Mouse (Mus musculus): Measurements from ENCODE around the gene Atcay. TPM values are rescaled to one million over a fixed set of nuclear protein-coding genes. Genes with fewer than 3 reads are reported as not detected.

The Atcay gene
- polyA plus RNA-seq, 1 experiment from 2014 or later, result 0.28 TPM

DNA sequence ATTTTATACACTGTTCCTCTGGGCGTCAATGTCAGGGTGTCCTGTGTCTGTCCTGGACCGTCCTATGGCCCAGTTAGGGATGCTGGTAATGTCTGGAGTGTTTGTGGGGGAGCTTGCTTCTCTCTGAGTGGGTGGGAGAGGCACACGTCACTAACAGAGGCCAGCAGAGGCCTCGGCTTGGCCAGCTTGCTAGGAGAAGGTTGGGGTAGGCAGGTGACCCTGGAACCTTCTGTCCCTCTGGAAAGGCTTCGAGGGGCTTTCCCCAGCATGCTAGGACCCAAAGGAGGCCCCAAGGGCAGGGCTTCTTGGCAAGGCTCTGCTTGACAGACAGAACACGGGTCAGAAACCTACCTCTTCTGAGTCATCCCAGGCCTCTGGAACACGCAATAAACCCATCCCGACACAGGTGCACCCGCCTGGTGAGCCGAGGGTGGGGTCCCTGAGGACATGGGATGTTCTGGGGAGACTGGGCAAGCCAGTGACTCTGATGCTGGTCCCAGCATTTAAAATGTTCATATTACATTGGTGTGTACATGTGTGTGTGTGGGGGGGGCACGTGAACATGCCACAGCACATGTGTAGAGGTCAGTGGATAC lies 34.1 kb downstream of the Atcay start:
- no peaks in the 10 kb centered on the region for H3K9me3 ChIP-seq
- H3K36me3 ChIP-seq, result no peaks in the 10 kb centered on the region; the same call in 1 of the 2 replicates
- H3K4me1 ChIP-seq, result peaks cover 24% of the 10 kb centered on the region
- H3K4me2 ChIP-seq, result no peak overlapping the region
- H3K4me3 ChIP-seq, result no peak overlapping the region
- peaks cover 59% of the 10 kb centered on the region for H3K27me3 ChIP-seq
- 61% methylated on average over 11 of the region's 11 CpGs for WGBS
- H3K27ac ChIP-seq, result no peak overlapping the region
- no peak for ATAC-seq (ENCODE audit: insufficient number of reproducible peaks, low FRiP score, low TSS enrichment, low read depth)
- no peak overlapping the region for H3K9ac ChIP-seq

DNA sequence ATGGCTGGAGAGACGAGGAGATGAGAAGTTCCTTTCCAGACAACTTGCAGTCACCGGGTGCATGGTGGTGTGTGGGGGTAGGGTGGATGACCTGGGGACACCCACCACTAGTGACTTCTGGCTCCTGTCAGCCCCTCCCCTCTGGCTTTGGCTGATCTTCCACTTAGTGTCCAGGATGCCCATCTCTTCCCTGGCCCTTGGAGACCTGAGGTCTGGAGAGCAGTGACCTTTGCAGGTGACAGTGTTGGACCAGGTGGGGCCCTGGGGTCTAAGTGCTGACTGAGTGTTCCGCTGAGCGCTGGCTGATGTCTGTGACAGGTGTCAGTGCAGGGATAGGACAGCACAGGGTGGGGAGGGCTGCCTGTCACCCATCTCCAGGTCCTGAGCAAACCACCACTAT lies 35.3 kb downstream of the Atcay start:
- Histone ChIP-seq H3K4me1 (peaks cover 33% of the 10 kb centered on the region), H3K36me3 (peaks cover 12% of the 10 kb centered on the region), H3K4me2 (no peak overlapping the region), H3K9ac (no peak overlapping the region), H3K4me3 (no peak overlapping the region; the same call in 1 of the 2 replicates), H3K27ac (no peak overlapping the region), H3K27me3 (peaks cover 58% of the 10 kb centered on the region), H3K9me3 (no peaks in the 10 kb centered on the region)
- WGBS, result 59% methylated on average over 4 of the region's 4 CpGs
- no peak for ATAC-seq (ENCODE audit: insufficient number of reproducible peaks, low FRiP score, low TSS enrichment, low read depth)

DNA sequence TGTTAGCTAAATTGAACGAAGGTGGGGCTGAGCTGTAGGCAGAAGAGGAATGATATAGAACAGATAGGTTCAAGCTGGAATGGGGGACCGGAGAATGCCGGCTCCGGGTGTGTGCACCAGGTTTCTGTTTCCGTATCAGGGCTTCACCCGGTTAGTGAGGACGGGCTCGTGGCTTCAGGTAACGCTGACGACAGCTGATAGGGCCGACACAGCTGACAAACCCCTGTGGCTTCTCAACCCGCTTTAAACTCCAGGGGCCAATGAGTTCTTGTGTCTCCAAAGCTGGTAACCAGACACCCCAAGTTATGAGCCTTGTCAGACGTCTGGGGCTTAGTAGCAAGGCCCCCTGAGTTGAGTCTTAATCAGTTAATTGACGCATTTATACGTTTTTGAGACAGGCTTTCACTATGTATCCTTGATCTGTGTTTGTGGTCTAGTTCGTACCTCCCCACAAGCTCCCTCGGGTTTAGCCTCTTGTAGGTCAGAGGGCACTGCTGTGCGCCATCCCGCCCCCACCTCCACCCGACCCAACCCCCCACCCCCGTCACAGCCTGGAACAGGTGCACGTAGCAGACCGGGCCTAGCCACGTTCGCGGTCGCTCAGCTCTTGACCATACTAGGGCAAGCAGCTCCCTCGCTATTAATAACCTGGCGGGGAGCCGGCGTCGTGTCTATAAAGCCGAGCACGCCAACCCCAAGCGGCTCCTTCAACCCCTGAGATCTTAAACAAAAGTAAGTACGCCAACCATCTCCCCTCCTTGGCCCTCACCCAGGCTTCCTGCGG lies 36.5 kb downstream of the Atcay start:
- Histone ChIP-seq H3K4me1 (peaks cover 33% of the 10 kb centered on the region), H3K4me2 (no peak overlapping the region), H3K9ac (no peak overlapping the region), H3K9me3 (no peaks in the 10 kb centered on the region), H3K27me3 (peaks cover 49% of the 10 kb centered on the region), H3K36me3 (peaks cover 20% of the 10 kb centered on the region), H3K4me3 (peak overlapping the region; percentile 0; the same call in 1 of the 2 replicates), H3K27ac (no peak overlapping the region)
- no peak for ATAC-seq (ENCODE audit: insufficient number of reproducible peaks, low FRiP score, low TSS enrichment, low read depth)
- 12% methylated on average over 37 of the region's 37 CpGs for WGBS

DNA sequence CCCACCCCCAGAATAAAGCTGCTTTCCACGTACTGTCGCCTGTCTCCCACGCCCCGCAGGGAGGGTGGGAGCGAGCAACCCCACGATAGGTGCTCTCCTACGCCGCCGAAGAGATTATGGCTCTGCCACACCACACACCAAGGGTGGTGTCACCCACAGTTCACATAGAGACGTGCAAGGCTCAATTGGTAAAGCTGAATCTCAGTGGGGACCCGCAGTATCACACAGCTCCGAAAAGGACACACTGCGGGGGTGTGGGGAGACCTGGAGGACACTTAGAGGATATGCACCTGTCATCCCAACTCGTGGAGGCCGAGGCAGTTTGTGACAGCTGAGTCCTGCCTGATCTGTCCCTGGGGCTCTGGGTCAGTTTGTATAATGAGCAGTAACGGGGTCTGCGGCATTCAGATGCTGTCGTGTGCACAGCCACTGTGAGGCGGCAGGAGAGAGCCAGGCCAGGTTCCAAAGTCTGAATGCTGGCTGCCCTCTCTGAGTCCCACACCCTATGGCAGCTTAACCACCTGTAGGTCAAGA lies 37.6 kb downstream of the Atcay start:
- ATAC-seq (ENCODE audit: insufficient number of reproducible peaks, low FRiP score, low TSS enrichment, low read depth), result no peak
- peaks cover 45% of the 10 kb centered on the region for H3K27me3 ChIP-seq
- peaks cover 27% of the 10 kb centered on the region for H3K36me3 ChIP-seq
- H3K4me1 ChIP-seq, result peaks cover 33% of the 10 kb centered on the region
- H3K27ac ChIP-seq, result peak overlapping the region; percentile 95
- WGBS, result 4% methylated on average over 19 of the region's 19 CpGs
- no peaks in the 10 kb centered on the region for H3K9me3 ChIP-seq
- H3K4me2 ChIP-seq, result peak overlapping the region; percentile 97
- peak overlapping the region; percentile 79 for H3K9ac ChIP-seq
- H3K4me3 ChIP-seq, result peak overlapping the region; percentile 65

DNA sequence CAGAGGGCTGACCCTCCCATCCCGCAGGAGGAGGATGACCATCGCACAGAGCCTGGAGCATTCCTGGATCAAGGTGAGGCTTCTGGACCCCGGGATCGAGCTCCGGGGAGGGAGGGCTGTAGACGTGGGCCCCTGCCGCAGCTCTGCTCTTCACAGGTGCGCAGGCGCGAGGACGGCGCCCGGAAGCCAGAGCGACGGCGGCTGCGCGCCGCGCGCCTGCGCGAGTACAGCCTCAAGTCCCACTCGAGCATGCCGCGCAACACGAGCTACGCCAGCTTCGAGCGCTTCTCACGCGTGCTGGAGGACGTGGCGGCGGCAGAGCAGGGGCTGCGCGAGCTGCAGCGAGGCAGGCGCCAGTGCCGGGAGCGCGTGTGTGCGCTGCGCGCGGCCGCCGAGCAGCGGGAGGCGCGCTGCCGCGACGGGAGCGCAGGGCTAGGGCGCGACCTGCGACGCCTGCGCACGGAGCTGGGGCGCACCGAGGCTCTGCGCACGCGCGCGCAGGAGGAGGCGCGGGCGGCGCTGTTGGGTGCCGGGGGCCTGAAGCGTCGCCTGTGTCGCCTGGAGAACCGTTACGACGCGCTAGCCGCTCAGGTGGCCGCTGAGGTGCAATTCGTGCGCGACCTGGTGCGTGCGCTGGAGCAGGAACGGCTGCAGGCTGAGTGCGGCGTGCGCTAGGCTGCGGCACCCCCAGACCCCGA lies 38.2 kb downstream of the Atcay start:
- H3K27me3 ChIP-seq, result peaks cover 43% of the 10 kb centered on the region
- peaks cover 32% of the 10 kb centered on the region for H3K36me3 ChIP-seq
- peak; percentile 80 for ATAC-seq (ENCODE audit: insufficient number of reproducible peaks, low FRiP score, low TSS enrichment, low read depth)
- H3K4me2 ChIP-seq, result peak overlapping the region; percentile 97
- WGBS, result under 1% methylated on average over 93 of the region's 93 CpGs
- H3K9me3 ChIP-seq, result no peaks in the 10 kb centered on the region
- peak overlapping the region; percentile 79 for H3K9ac ChIP-seq
- H3K4me3 ChIP-seq, result peak overlapping the region; percentile 65
- H3K4me1 ChIP-seq, result peaks cover 33% of the 10 kb centered on the region
- peak overlapping the region; percentile 95 for H3K27ac ChIP-seq

DNA sequence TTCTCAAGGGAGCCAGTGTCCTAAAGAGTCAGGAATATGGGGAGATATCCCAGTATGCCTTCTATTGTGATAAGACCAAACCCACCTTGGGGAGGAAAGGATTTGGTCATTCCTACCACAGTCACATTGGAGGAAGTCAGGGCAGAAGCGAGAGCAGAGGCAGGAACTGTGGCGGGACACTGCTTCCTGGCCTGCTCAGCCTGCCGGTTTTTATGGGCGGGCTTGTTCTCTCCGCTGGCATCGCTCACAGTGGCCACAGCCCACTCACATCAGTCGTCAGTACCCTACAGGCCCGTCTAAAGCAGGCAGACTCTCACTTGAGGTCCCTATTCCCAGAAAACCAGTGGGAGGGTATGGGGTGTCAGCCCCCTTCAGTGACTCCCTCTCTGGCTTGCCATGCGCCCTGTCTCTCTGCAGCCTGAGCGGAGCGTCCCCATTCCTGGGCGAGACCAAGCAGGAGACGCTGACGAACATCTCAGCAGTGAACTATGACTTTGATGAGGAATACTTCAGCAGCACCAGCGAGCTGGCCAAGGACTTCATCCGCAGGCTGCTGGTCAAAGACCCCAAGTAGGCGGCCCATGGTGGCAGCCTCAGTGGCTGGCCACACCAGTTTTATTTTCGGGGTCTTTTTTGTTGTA lies 39.2 kb downstream of the Atcay start:
- peaks cover 42% of the 10 kb centered on the region for H3K36me3 ChIP-seq
- peak overlapping the region; percentile 97 for H3K4me2 ChIP-seq
- H3K27ac ChIP-seq, result peak overlapping the region; percentile 95
- peaks cover 33% of the 10 kb centered on the region for H3K27me3 ChIP-seq
- no peaks in the 10 kb centered on the region for H3K9me3 ChIP-seq
- peak overlapping the region; percentile 65 for H3K4me3 ChIP-seq
- H3K4me1 ChIP-seq, result peaks cover 33% of the 10 kb centered on the region
- no peak for ATAC-seq (ENCODE audit: insufficient number of reproducible peaks, low FRiP score, low TSS enrichment, low read depth)
- WGBS, result 83% methylated on average over 18 of the region's 18 CpGs
- H3K9ac ChIP-seq, result no peak overlapping the region

DNA sequence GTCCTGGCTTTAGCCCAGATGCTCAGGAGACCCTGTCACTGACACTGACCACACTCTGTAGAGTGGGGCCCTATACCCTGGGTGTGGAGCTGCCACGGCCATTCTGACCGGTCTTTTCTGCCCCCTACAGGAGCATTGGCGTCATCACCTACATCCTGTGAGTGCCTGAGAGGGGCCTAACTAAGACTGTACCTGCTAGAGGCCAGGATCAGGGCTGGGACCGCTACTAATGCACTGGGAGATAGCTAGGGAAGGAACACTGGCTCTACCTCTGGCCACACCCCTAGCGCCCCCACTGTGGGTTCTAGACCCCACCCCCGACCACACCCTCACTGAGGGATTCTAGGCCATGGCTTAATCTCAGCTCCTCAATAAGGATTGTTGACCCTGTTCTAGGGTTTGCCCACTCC lies 39.7 kb downstream of the Atcay start:
- ATAC-seq (ENCODE audit: insufficient number of reproducible peaks, low FRiP score, low TSS enrichment, low read depth), result no peak
- peak overlapping the region; percentile 95; the same call in 1 of the 2 replicates for H3K27ac ChIP-seq
- peaks cover 43% of the 10 kb centered on the region for H3K36me3 ChIP-seq

DNA sequence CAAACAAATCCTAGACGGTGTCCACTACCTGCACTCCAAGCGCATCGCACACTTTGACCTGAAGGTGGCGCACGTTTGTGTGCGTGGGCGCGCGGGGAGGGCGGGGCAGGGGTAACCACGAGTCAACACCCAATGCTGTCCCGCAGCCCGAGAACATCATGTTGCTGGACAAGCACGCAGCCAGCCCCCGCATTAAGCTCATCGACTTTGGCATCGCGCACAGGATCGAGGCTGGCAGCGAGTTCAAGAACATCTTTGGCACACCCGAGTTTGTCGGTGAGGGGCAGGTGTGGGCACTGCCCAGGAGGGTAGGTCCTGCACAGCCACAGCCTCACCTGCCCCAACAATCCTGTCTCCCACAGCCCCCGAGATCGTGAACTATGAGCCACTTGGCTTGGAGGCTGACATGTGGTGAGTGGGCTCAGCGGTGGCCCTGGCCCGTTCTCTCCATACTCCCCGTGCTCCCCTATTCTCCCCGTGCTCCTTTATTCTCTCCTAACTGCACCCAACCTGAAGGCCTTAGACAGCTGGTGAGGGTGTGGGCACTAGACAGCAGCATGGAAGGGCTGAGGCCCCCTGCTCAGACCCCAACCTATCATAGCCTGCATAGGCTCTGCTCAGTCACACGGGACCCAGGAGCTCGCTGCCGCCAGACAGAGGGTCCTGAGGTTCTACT lies 40.3 kb downstream of the Atcay start:
- ATAC-seq (ENCODE audit: insufficient number of reproducible peaks, low FRiP score, low TSS enrichment, low read depth), result no peak
- WGBS, result 72% methylated on average over 31 of the region's 31 CpGs
- Histone ChIP-seq H3K27me3 (peaks cover 22% of the 10 kb centered on the region), H3K4me3 (no peak overlapping the region), H3K4me1 (peaks cover 33% of the 10 kb centered on the region), H3K27ac (0 out of 2 replicates have a peak overlapping the region, but pooled peaks have one; percentile 2), H3K36me3 (peaks cover 48% of the 10 kb centered on the region), H3K9me3 (no peaks in the 10 kb centered on the region), H3K4me2 (no peak overlapping the region), H3K9ac (no peak overlapping the region)

More for the DNA sequence above, 39.7 kb downstream of the Atcay start:
- Histone ChIP-seq H3K27me3 (peaks cover 28% of the 10 kb centered on the region), H3K4me3 (no peak overlapping the region), H3K9ac (no peak overlapping the region), H3K4me1 (peaks cover 33% of the 10 kb centered on the region), H3K4me2 (no peak overlapping the region), H3K9me3 (no peaks in the 10 kb centered on the region)
- 78% methylated on average over 6 of the region's 6 CpGs for WGBS

DNA sequence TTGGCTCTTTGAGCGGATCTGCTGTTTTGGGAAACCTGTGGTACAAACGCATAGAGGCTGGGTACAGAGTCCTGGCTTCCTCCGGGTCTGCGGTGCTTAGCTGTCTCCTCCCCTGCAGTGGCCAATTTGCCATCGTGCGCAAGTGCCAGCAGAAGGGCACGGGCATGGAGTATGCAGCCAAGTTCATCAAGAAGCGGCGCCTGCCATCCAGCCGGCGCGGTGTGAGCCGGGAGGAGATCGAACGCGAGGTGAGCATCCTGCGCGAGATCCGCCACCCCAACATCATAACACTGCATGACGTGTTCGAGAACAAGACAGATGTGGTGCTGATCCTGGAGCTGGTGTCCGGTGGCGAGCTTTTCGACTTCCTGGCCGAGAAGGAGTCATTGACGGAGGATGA lies 40.8 kb downstream of the Atcay start:
- Histone ChIP-seq H3K9me3 (no peaks in the 10 kb centered on the region), H3K27me3 (peaks cover 17% of the 10 kb centered on the region), H3K4me1 (peaks cover 37% of the 10 kb centered on the region), H3K27ac (no peak overlapping the region), H3K4me3 (no peak overlapping the region), H3K4me2 (no peak overlapping the region), H3K36me3 (peaks cover 54% of the 10 kb centered on the region), H3K9ac (no peak overlapping the region)
- no peak for ATAC-seq (ENCODE audit: insufficient number of reproducible peaks, low FRiP score, low TSS enrichment, low read depth)
- WGBS, result 77% methylated on average over 26 of the region's 26 CpGs

DNA sequence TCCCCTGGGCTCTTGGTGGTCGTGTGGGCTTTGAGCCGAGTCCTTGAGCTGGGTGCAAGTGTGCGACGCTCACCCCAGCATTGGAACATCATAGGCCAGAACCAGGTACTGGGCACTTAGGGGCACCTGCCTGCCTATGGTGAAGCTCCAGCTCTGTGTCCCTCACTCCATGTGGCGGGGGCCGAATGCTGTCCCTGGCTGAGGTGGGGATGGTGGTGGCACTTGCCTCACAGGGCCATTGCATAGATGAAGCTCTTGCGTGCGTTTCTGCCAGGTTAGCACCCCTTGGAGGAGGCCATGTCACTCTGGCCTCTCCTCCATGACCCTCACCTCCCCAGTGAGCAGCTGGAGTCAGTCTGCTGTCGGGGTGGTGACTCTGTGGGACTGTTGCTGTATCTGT lies 43.5 kb downstream of the Atcay start:
- no peak overlapping the region for H3K9ac ChIP-seq
- H3K36me3 ChIP-seq, result peaks cover 67% of the 10 kb centered on the region
- 93% methylated on average over 9 of the region's 9 CpGs for WGBS
- H3K27me3 ChIP-seq, result no peaks in the 10 kb centered on the region
- H3K9me3 ChIP-seq, result no peaks in the 10 kb centered on the region
- no peak overlapping the region for H3K4me2 ChIP-seq
- ATAC-seq (ENCODE audit: insufficient number of reproducible peaks, low FRiP score, low TSS enrichment, low read depth), result no peak
- no peak overlapping the region for H3K27ac ChIP-seq
- H3K4me3 ChIP-seq, result no peak overlapping the region
- H3K4me1 ChIP-seq, result peaks cover 38% of the 10 kb centered on the region

DNA sequence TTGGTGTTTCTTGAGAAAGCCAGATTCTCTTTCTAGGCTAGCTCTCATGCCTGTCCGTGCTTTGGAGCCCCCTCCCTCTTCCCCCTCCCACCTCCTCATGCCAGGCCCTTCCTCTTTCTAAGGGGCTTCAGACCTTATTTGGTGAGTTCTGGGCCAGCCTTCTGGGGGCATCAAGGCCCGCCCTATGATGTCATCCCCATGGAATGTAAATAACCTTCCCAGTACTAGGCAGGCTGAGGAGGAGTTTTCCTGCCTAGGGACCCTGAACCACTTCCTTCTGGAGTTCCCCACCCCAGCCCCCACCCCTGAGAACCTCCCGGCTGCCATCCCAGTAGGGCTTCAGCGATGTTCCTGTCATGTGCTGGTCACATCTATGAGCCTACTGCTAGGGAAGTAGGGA lies 45.9 kb downstream of the Atcay start:
- H3K9me3 ChIP-seq, result no peaks in the 10 kb centered on the region
- no peak overlapping the region for H3K9ac ChIP-seq
- H3K27me3 ChIP-seq, result no peaks in the 10 kb centered on the region
- peaks cover 44% of the 10 kb centered on the region for H3K4me1 ChIP-seq
- H3K4me2 ChIP-seq, result no peak overlapping the region
- WGBS, result 46% methylated on average over 4 of the region's 4 CpGs
- ATAC-seq (ENCODE audit: insufficient number of reproducible peaks, low FRiP score, low TSS enrichment, low read depth), result no peak
- no peak overlapping the region for H3K4me3 ChIP-seq
- H3K36me3 ChIP-seq, result peaks cover 73% of the 10 kb centered on the region
- H3K27ac ChIP-seq, result peak overlapping the region; percentile 62; the same call in 1 of the 2 replicates
